Mouse (Mus musculus) lung, postnatal 14 days (tissue): Measurements from ENCODE around the gene Tnfrsf1a.
A peak's percentile ranks its signal among the peaks of the same experiment; 100 is the strongest.

Source experiments
- DNase-seq: peaks from one replicate; pipeline ENCODE4 v3.0.0; 2021

The Tnfrsf1a gene

GRCm38 (mm10) chr6:125355197-125355741 is 6.1 kb downstream of the Tnfrsf1a start:
- no peak for DNase-seq

GRCm38 (mm10) chr6:125356264-125356663 is 7.1 kb downstream of the Tnfrsf1a start:
- no peak for DNase-seq

GRCm38 (mm10) chr6:125357334-125357733 is 8.2 kb downstream of the Tnfrsf1a start:
- no peak for DNase-seq

GRCm38 (mm10) chr6:125359999-125360398 is 10.8 kb downstream of the Tnfrsf1a start:
- DNase-seq, result no peak

GRCm38 (mm10) chr6:125360846-125361245 is 11.7 kb downstream of the Tnfrsf1a start:
- DNase-seq, result no peak

GRCm38 (mm10) chr6:125361467-125362291 is 12.5 kb downstream of the Tnfrsf1a start:
- peak; percentile 60 for DNase-seq

- DNase-seq, result no peak
Observed at GRCm38 (mm10) chr6:125363021-125363420, 13.9 kb downstream of the Tnfrsf1a start.

GRCm38 (mm10) chr6:125363451-125364242 is 14.5 kb downstream of the Tnfrsf1a start:
- no peak for DNase-seq

- DNase-seq, result no peak
Observed at GRCm38 (mm10) chr6:125364448-125364847, 15.3 kb downstream of the Tnfrsf1a start.

- DNase-seq, result no peak
Observed at GRCm38 (mm10) chr6:125365522-125365921, 16.4 kb downstream of the Tnfrsf1a start.

GRCm38 (mm10) chr6:125366133-125366532 is 17.0 kb downstream of the Tnfrsf1a start:
- DNase-seq, result no peak

- no peak for DNase-seq
Observed at GRCm38 (mm10) chr6:125367758-125368371, 18.7 kb downstream of the Tnfrsf1a start.

GRCm38 (mm10) chr6:125377042-125377441 is 27.9 kb downstream of the Tnfrsf1a start:
- DNase-seq, result no peak

- peak; percentile 82 for DNase-seq
Observed at GRCm38 (mm10) chr6:125377582-125378451, 28.7 kb downstream of the Tnfrsf1a start.

- DNase-seq, result no peak
Observed at GRCm38 (mm10) chr6:125378621-125379020, 29.5 kb downstream of the Tnfrsf1a start.

- DNase-seq, result no peak
Observed at GRCm38 (mm10) chr6:125379781-125380180, 30.6 kb downstream of the Tnfrsf1a start.

GRCm38 (mm10) chr6:125380372-125381360 is 31.5 kb downstream of the Tnfrsf1a start, which contains the start of gene Plekhg6:
TSS of gene Plekhg6 (minus strand) at chr6:125380793.
- DNase-seq, result peak; percentile 47

GRCm38 (mm10) chr6:125382024-125382423 is 32.9 kb downstream of the Tnfrsf1a start:
- no peak for DNase-seq

GRCm38 (mm10) chr6:125385066-125385974 is 36.2 kb downstream of the Tnfrsf1a start:
- DNase-seq, result peak; percentile 46

- DNase-seq, result no peak
Observed at GRCm38 (mm10) chr6:125386080-125386479, 36.9 kb downstream of the Tnfrsf1a start.
